Mouse (Mus musculus) ES-Bruce4 (cell line): Measurements from ENCODE around the gene Tmigd3.

Experiments used
- CTCF ChIP-seq: IDR thresholded peaks from one replicate; pipeline ENCODE4 v1.8.1; 2011; ENCODE audit warnings: low read depth, low read length
- EP300 ChIP-seq: IDR thresholded peaks from 2 replicates; pipeline ENCODE4 v1.6.1; 2011; ENCODE audit warnings: low read depth, low read length; ENCODE audit not compliant: insufficient read depth
- POLR2A ChIP-seq: IDR thresholded peaks from one replicate; pipeline ENCODE4 v1.8.1; 2011; ENCODE audit warnings: low read length; ENCODE audit not compliant: insufficient read depth

DNA sequence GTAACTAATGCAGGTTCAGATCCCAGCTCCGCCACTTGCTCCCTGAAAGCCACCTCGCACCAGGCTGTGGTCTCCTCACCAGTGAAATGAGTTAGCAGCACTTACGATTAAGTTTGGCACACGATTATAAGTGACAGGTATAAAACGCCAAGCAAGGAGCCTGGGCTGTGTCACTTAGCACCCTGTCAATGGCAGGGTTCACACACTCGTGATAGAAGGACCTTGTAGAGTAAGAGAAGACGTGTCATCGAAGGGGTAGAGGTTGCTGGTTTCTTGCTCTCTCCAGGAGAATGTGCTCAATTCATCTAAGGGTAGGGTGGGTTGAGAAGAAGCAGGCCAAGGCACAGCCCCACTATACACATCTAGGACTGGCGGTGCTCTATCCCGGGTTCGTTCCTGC, 28.2 kb downstream of the Tmigd3 start:
- no peak for TF ChIP-seq POLR2A
- TF ChIP-seq CTCF, result no peak
- TF ChIP-seq EP300, result no peak
